Mouse (Mus musculus): ENCODE measurements around the gene Rbck1. TPM values are rescaled to one million over a fixed set of nuclear protein-coding genes. Genes with fewer than 3 reads are reported as not detected.

Gene Rbck1
- polyA plus RNA-seq, 1 experiment from 2014 or later, result 75.2 TPM

- Histone ChIP-seq H3K9ac (no peak overlapping the region), H3K9me3 (no peaks in the 10 kb centered on the region), H3K27ac (no peak overlapping the region), H3K27me3 (replicated peaks) (peaks cover 3% of the 10 kb centered on the region; the same call in 1 of the 2 replicates), H3K4me1 (replicated peaks) (peaks cover 15% of the 10 kb centered on the region; the same call in 1 of the 2 replicates), H3K4me3 (replicated peaks) (no peak overlapping the region), H3K36me3 (no peaks in the 10 kb centered on the region), H3K4me2 (replicated peaks) (no peak overlapping the region)
- no peak for ATAC-seq
- 92% methylated on average over 22 of the region's 22 CpGs for WGBS
Observed at GRCm38 (mm10) chr2:152339631-152340179, 7.3 kb upstream of the Rbck1 start.

GRCm38 (mm10) chr2:152338319-152338718 lies 5.9 kb upstream of the Rbck1 start:
- Histone ChIP-seq H3K9me3 (no peaks in the 10 kb centered on the region), H3K27ac (no peak overlapping the region), H3K4me3 (replicated peaks) (no peak overlapping the region), H3K4me1 (replicated peaks) (0 out of 2 replicates have a peak, but pooled peaks cover 5% of the 10 kb centered on the region), H3K9ac (no peak overlapping the region), H3K27me3 (replicated peaks) (peaks cover 3% of the 10 kb centered on the region; the same call in 1 of the 2 replicates), H3K4me2 (replicated peaks) (no peak overlapping the region), H3K36me3 (no peaks in the 10 kb centered on the region)
- WGBS, result 75% methylated on average over 13 of the region's 13 CpGs
- ATAC-seq, result peak; percentile 38

- Histone ChIP-seq H3K4me3 (replicated peaks) (no peak overlapping the region), H3K27me3 (replicated peaks) (no peaks in the 10 kb centered on the region; the same call in 1 of the 2 replicates), H3K9ac (no peak overlapping the region), H3K36me3 (no peaks in the 10 kb centered on the region), H3K4me1 (replicated peaks) (no peaks in the 10 kb centered on the region), H3K4me2 (replicated peaks) (no peak overlapping the region), H3K27ac (no peak overlapping the region), H3K9me3 (no peaks in the 10 kb centered on the region)
- ATAC-seq, result peak; percentile 52
- 83% methylated on average over 11 of the region's 11 CpGs for WGBS
Observed at GRCm38 (mm10) chr2:152337591-152338212, 5.2 kb upstream of the Rbck1 start.

GRCm38 (mm10) chr2:152336856-152337255 lies 4.4 kb upstream of the Rbck1 start:
- Histone ChIP-seq H3K4me1 (replicated peaks) (no peaks in the 10 kb centered on the region), H3K27ac (no peak overlapping the region), H3K36me3 (no peaks in the 10 kb centered on the region), H3K9ac (no peak overlapping the region), H3K4me3 (replicated peaks) (no peak overlapping the region), H3K27me3 (replicated peaks) (no peaks in the 10 kb centered on the region), H3K9me3 (no peaks in the 10 kb centered on the region), H3K4me2 (replicated peaks) (no peak overlapping the region)
- WGBS, result 80% methylated on average over 1 of the region's 1 CpGs
- ATAC-seq, result no peak

GRCm38 (mm10) chr2:152335289-152335820 lies 2.9 kb upstream of the Rbck1 start:
- Histone ChIP-seq H3K27me3 (replicated peaks) (no peaks in the 10 kb centered on the region), H3K4me2 (replicated peaks) (no peak overlapping the region), H3K9me3 (no peaks in the 10 kb centered on the region), H3K27ac (no peak overlapping the region), H3K36me3 (no peaks in the 10 kb centered on the region), H3K4me3 (replicated peaks) (no peak overlapping the region), H3K9ac (no peak overlapping the region), H3K4me1 (replicated peaks) (peaks cover 6% of the 10 kb centered on the region)
- WGBS, result 51% methylated on average over 11 of the region's 11 CpGs
- ATAC-seq, result no peak

GRCm38 (mm10) chr2:152333345-152334006 lies 1.0 kb upstream of the Rbck1 start:
- Histone ChIP-seq H3K4me2 (replicated peaks) (no peak overlapping the region), H3K27ac (no peak overlapping the region), H3K4me3 (replicated peaks) (no peak overlapping the region), H3K4me1 (replicated peaks) (peaks cover 6% of the 10 kb centered on the region), H3K9me3 (no peaks in the 10 kb centered on the region), H3K36me3 (no peaks in the 10 kb centered on the region), H3K27me3 (replicated peaks) (no peaks in the 10 kb centered on the region), H3K9ac (no peak overlapping the region)
- no peak for ATAC-seq
- 64% methylated on average over 4 of the region's 4 CpGs for WGBS

- WGBS, result 61% methylated on average over 7 of the region's 7 CpGs
- H3K36me3 ChIP-seq, result peaks cover 9% of the 10 kb centered on the region
- no peak for ATAC-seq
- peaks cover 6% of the 10 kb centered on the region for H3K4me1 ChIP-seq (replicated peaks)
- H3K4me2 ChIP-seq (replicated peaks), result peak overlapping the region; percentile 68
- H3K27me3 ChIP-seq (replicated peaks), result no peaks in the 10 kb centered on the region
- H3K9me3 ChIP-seq, result no peaks in the 10 kb centered on the region
- 0 out of 2 replicates have a peak overlapping the region, but pooled peaks have one; percentile 11 for H3K9ac ChIP-seq
- peak overlapping the region; percentile 81 for H3K4me3 ChIP-seq (replicated peaks)
- H3K27ac ChIP-seq, result no peak overlapping the region
Observed at GRCm38 (mm10) chr2:152330858-152331423, 1.5 kb downstream of the Rbck1 start.

GRCm38 (mm10) chr2:152327980-152328379 lies 4.5 kb downstream of the Rbck1 start:
- H3K36me3 ChIP-seq, result peaks cover 23% of the 10 kb centered on the region
- no peak overlapping the region for H3K4me2 ChIP-seq (replicated peaks)
- H3K4me1 ChIP-seq (replicated peaks), result peaks cover 6% of the 10 kb centered on the region
- H3K9ac ChIP-seq, result no peak overlapping the region
- 76% methylated on average over 5 of the region's 5 CpGs for WGBS
- H3K27me3 ChIP-seq (replicated peaks), result no peaks in the 10 kb centered on the region
- H3K4me3 ChIP-seq (replicated peaks), result no peak overlapping the region
- no peak for ATAC-seq
- H3K27ac ChIP-seq, result no peak overlapping the region
- H3K9me3 ChIP-seq, result no peaks in the 10 kb centered on the region

GRCm38 (mm10) chr2:152326654-152327053 lies 5.8 kb downstream of the Rbck1 start:
- Histone ChIP-seq H3K36me3 (peaks cover 32% of the 10 kb centered on the region), H3K4me2 (replicated peaks) (no peak overlapping the region), H3K9me3 (no peaks in the 10 kb centered on the region), H3K27ac (no peak overlapping the region), H3K4me1 (replicated peaks) (peaks cover 6% of the 10 kb centered on the region), H3K9ac (no peak overlapping the region), H3K4me3 (replicated peaks) (no peak overlapping the region), H3K27me3 (replicated peaks) (no peaks in the 10 kb centered on the region)
- ATAC-seq, result no peak
- 82% methylated on average over 8 of the region's 8 CpGs for WGBS

- no peak overlapping the region for H3K9ac ChIP-seq
- H3K4me2 ChIP-seq (replicated peaks), result no peak overlapping the region
- ATAC-seq, result no peak
- no peaks in the 10 kb centered on the region for H3K9me3 ChIP-seq
- H3K27ac ChIP-seq, result no peak overlapping the region
- H3K4me3 ChIP-seq (replicated peaks), result no peak overlapping the region
- WGBS, result 92% methylated on average over 13 of the region's 13 CpGs
- H3K27me3 ChIP-seq (replicated peaks), result no peaks in the 10 kb centered on the region
- peaks cover 33% of the 10 kb centered on the region for H3K36me3 ChIP-seq
- peaks cover 6% of the 10 kb centered on the region for H3K4me1 ChIP-seq (replicated peaks)
Observed at GRCm38 (mm10) chr2:152326157-152326556, 6.3 kb downstream of the Rbck1 start.

- no peaks in the 10 kb centered on the region for H3K4me1 ChIP-seq (replicated peaks)
Observed at GRCm38 (mm10) chr2:152324842-152325241, 7.6 kb downstream of the Rbck1 start.

GRCm38 (mm10) chr2:152323971-152324370 lies 8.5 kb downstream of the Rbck1 start:
- 94% methylated on average over 14 of the region's 14 CpGs for WGBS
- Histone ChIP-seq H3K4me2 (replicated peaks) (no peak overlapping the region), H3K4me1 (replicated peaks) (no peaks in the 10 kb centered on the region), H3K4me3 (replicated peaks) (no peak overlapping the region), H3K9ac (no peak overlapping the region), H3K27ac (no peak overlapping the region), H3K9me3 (no peaks in the 10 kb centered on the region), H3K27me3 (replicated peaks) (no peaks in the 10 kb centered on the region), H3K36me3 (peaks cover 35% of the 10 kb centered on the region)
- no peak for ATAC-seq

More at GRCm38 (mm10) chr2:152324842-152325241, 7.6 kb downstream of the Rbck1 start:
- Histone ChIP-seq H3K27me3 (replicated peaks) (no peaks in the 10 kb centered on the region), H3K9ac (no peak overlapping the region), H3K9me3 (no peaks in the 10 kb centered on the region), H3K4me2 (replicated peaks) (no peak overlapping the region), H3K27ac (no peak overlapping the region), H3K36me3 (peaks cover 33% of the 10 kb centered on the region), H3K4me3 (replicated peaks) (no peak overlapping the region)
- ATAC-seq, result no peak
- 83% methylated on average over 3 of the region's 3 CpGs for WGBS
